Mouse (Mus musculus): ENCODE data around the gene Tmem221.

- TF ChIP-seq POLR2A (IDR thresholded peaks at IDR 0.05; ENCODE audit: insufficient read depth, low read length) (no peak), CTCF (IDR thresholded peaks at IDR 0.05; ENCODE audit: low read depth, low read length) (no peak)
Observed at GRCm38 (mm10) chr8:71575020-71575419, 16.3 kb upstream of the Tmem221 start.
